Mouse (Mus musculus) heart, postnatal 0 days (tissue): ENCODE measurements around the gene Mcat.

ENCODE experiments used
- CTCF ChIP-seq: IDR thresholded peaks from 2 replicates; pipeline ENCODE4 v1.5.1; 2016; ENCODE audit warnings: antibody characterized with exemption, control low read depth, low read depth
- EP300 ChIP-seq: IDR thresholded peaks from 2 replicates; pipeline ENCODE4 v1.6.1; 2016; ENCODE audit warnings: antibody characterized with exemption, low read depth

GRCm38 (mm10) chr15:83582931-83583330, 19.3 kb upstream of the Mcat start:
- no peak for TF ChIP-seq CTCF
- no peak for TF ChIP-seq EP300
